Mouse (Mus musculus) bone marrow macrophage, adult 2 months (primary cell): ENCODE results near the gene Shank2.

Experiments used
- CTCF ChIP-seq: IDR thresholded peaks from 2 replicates; pipeline ENCODE4 v1.5.1; 2012; ENCODE audit warnings: low read depth, mild to moderate bottlenecking, low read length, moderate library complexity
- POLR2A ChIP-seq: IDR thresholded peaks from 2 replicates; pipeline ENCODE4 v1.6.1; 2012; ENCODE audit warnings: mild to moderate bottlenecking, low read depth, low read length, borderline replicate concordance

- TF ChIP-seq CTCF (no peak), POLR2A (no peak)
These were observed 1.7 kb downstream of the Shank2 start for GRCm38 (mm10) chr7:144003471-144003870.
